In genomic region chr3:127013976-127014375, GRCm38 (mm10) we compare ENCODE assay signal across 17 mouse cellular contexts.
"Had no signal": no experiment of that assay in that cellular context is flagged by ENCODE, and none has a peak within 500 bp of the region (broad histone marks: within the 10 kb centered on the region; RNA-seq: fewer than 3 reads in every experiment).

No protein-coding gene starts in this region.

- H3K9ac ChIP-seq: lung, embryonic 14.5 days; midbrain, embryonic 12.5 days; neural tube, embryonic 13.5 days; neural tube, embryonic 15.5 days had no signal

- H3K4me1 ChIP-seq: neural tube, embryonic 13.5 days; neural tube, embryonic 15.5 days had no signal

- DNase-seq: lung, embryonic 14.5 days; lung, postnatal 10 days; lung, postnatal 4 days; midbrain, embryonic 14.5 days; retina, postnatal 1 day; right cerebral cortex, adult 18-20 months; right cerebral cortex, postnatal 25 days; right cerebral cortex, postnatal 4 days; spleen, adult 18-20 months; thymus, adult 18-20 months; thymus, postnatal 14 days; thymus, postnatal 36 days had no signal

- H3K27ac ChIP-seq: midbrain, embryonic 10.5 days; midbrain, embryonic 12.5 days; neural tube, embryonic 13.5 days; neural tube, embryonic 15.5 days had no signal

- H3K27me3 ChIP-seq: midbrain, embryonic 12.5 days; neural tube, embryonic 13.5 days; neural tube, embryonic 15.5 days had no signal

- H3K9me3 ChIP-seq: midbrain, embryonic 10.5 days; midbrain, embryonic 12.5 days; neural tube, embryonic 13.5 days; neural tube, embryonic 15.5 days had no signal

- H3K4me3 ChIP-seq: midbrain, embryonic 10.5 days; midbrain, embryonic 12.5 days; myocyte; neural tube, embryonic 13.5 days; neural tube, embryonic 15.5 days had no signal

- H3K4me2 ChIP-seq: lung, embryonic 14.5 days; midbrain, embryonic 12.5 days; neural tube, embryonic 13.5 days; neural tube, embryonic 15.5 days had no signal
